Mouse (Mus musculus) myocyte (in vitro differentiated cells): ENCODE results near the gene Dscaml1. TPM values are rescaled to one million over a fixed set of nuclear protein-coding genes. Genes with fewer than 3 reads are reported as not detected.

Source experiments
- H3K27me3 ChIP-seq: one replicate; pipeline ENCODE4 v1.6.1; 2011; ENCODE audit not compliant: control insufficient read depth, insufficient read depth, insufficient read length
- H3K36me3 ChIP-seq: one replicate; pipeline ENCODE4 v1.6.1; 2011; ENCODE audit not compliant: control insufficient read depth, insufficient read depth
- H3K4me2 ChIP-seq: one replicate; pipeline ENCODE4 v1.6.1; 2011; ENCODE audit warnings: low read depth, control low read depth
- H3K4me3 ChIP-seq: one replicate; pipeline ENCODE4 v1.5.1; 2011; ENCODE audit warnings: mild to moderate bottlenecking, control low read depth, moderate library complexity
- H3K79me2 ChIP-seq: one replicate; pipeline ENCODE4 v1.6.1; 2011; ENCODE audit not compliant: control insufficient read depth, insufficient read depth
- H3ac ChIP-seq: one replicate; pipeline ENCODE4 v1.6.1; 2011; ENCODE audit not compliant: control insufficient read depth, insufficient read length
- CEBPB ChIP-seq: IDR thresholded peaks from 2 replicates; pipeline ENCODE4 v1.6.1; 2011; ENCODE audit warnings: mild to moderate bottlenecking, moderate library complexity; ENCODE audit not compliant: poor library complexity, insufficient read depth, severe bottlenecking
- E2F4 ChIP-seq: IDR thresholded peaks from one replicate; pipeline ENCODE4 v1.6.1; 2011; ENCODE audit warnings: mild to moderate bottlenecking, control low read depth, moderate library complexity; ENCODE audit not compliant: insufficient read depth
- MAX ChIP-seq: IDR thresholded peaks from one replicate; pipeline ENCODE4 v1.6.1; 2011; ENCODE audit warnings: low read depth, mild to moderate bottlenecking, control low read depth
- MYOD1 ChIP-seq, 3 experiments: IDR thresholded peaks; one replicate each; pipeline ENCODE4 v1.6.1; 2011; ENCODE audit warnings: control low read depth in 2 of 3, low read depth in 2 of 3, mild to moderate bottlenecking in 2 of 3, moderate library complexity in 1 of 3; ENCODE audit not compliant: insufficient read length in 2 of 3, control insufficient read depth in 1 of 3
- MYOG ChIP-seq, 3 experiments: IDR thresholded peaks; one replicate each; pipeline ENCODE4 v1.6.1; 2011; ENCODE audit warnings: control low read depth in 2 of 3, low read depth in 2 of 3, mild to moderate bottlenecking in 2 of 3; ENCODE audit not compliant: insufficient read length in 2 of 3, control insufficient read depth in 1 of 3, insufficient read depth in 1 of 3
- POLR2A ChIP-seq: IDR thresholded peaks from one replicate; pipeline ENCODE4 v1.6.1; 2011; ENCODE audit warnings: low read depth, mild to moderate bottlenecking, control low read depth, moderate library complexity; ENCODE audit not compliant: insufficient read length
- POLR2AphosphoS2 ChIP-seq: IDR thresholded peaks from one replicate; pipeline ENCODE4 v1.6.1; 2011; ENCODE audit warnings: low read depth, control low read depth; ENCODE audit not compliant: insufficient read length
- REST ChIP-seq: IDR thresholded peaks from one replicate; pipeline ENCODE4 v1.6.1; 2011; ENCODE audit warnings: mild to moderate bottlenecking, control low read depth, moderate library complexity; ENCODE audit not compliant: insufficient read depth, insufficient read length
- SRF ChIP-seq: IDR thresholded peaks from one replicate; pipeline ENCODE4 v1.6.1; 2011; ENCODE audit warnings: low read depth; ENCODE audit not compliant: control insufficient read depth, insufficient read length
- TCF12 ChIP-seq: IDR thresholded peaks from one replicate; pipeline ENCODE4 v1.6.1; 2011; ENCODE audit warnings: mild to moderate bottlenecking, control low read depth; ENCODE audit not compliant: poor library complexity, insufficient read depth, severe bottlenecking
- TCF3 ChIP-seq: IDR thresholded peaks from one replicate; pipeline ENCODE4 v1.6.1; 2011; ENCODE audit warnings: low read depth, control low read depth; ENCODE audit not compliant: insufficient read length
- USF1 ChIP-seq: IDR thresholded peaks from one replicate; pipeline ENCODE4 v1.6.1; 2011; ENCODE audit warnings: low read depth, mild to moderate bottlenecking, control low read depth, moderate library complexity
- polyA plus RNA-seq: library from polyadenylated mRNA; unstranded; fragments of >200 nt; fragmentation: generic; extraction: Trizol; gene quantifications from one replicate; pipeline ENCODE4 v1.2.1, GENCODE M21; 2012; ENCODE audit warnings: missing spikeins

Dscaml1 gene
- polyA plus RNA-seq, 1 experiment: not detected

DNA sequence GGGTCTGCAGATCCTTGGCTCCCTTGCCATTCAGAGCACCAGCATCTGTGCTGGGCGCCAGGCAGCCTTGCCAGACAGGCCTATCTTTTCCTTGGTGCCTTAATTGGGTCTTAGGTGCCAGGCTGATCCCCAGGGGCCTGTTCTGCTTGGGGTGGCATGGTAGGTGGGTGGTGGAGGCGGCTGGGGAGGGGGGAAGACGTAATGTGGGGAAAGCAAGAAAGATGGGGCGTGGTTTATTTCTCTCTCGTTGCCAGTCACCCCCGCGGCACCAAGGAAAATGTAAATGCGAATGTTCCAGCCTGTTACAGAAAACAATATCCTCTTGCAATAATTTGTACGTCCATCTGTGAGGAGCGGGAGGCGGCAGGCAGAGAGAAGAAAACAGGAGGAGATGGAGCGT is 6.2 kb downstream of the Dscaml1 start:
- Histone ChIP-seq H3K27me3 (peaks cover 47% of the 10 kb centered on the region), H3K4me3 (no peak overlapping the region)
- TF ChIP-seq MYOD1 (IDR thresholded peaks at IDR 0.05; ENCODE audit: control insufficient read depth in 1 of 3, insufficient read length in 2 of 3, low read depth in 2 of 3) (no peak), TCF3 (no peak), MAX (no peak), POLR2AphosphoS2 (no peak), CEBPB (no peak)

DNA sequence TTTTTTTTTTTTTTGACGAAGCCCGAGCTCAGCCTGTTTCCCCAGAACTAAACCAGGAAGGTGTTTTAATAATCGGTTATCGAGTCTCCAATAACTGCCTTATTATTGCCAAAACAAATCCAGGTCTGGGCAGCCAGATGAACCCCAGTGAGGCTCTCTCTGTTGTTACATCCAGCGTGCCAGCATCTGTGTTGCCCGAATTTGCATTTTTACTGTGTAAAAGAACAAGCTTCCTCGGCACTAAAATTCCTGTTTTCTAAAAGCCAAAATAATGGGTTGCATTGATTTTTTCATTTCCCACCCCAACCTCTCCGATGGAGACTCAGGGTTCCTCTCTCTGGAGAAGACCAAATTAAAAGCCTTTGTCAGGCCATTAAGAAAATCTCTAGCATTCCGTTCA is 6.7 kb downstream of the Dscaml1 start:
- TF ChIP-seq MYOD1 (IDR thresholded peaks at IDR 0.05; ENCODE audit: control insufficient read depth in 1 of 3, insufficient read length in 2 of 3, low read depth in 2 of 3): no peak
- no peak for TF ChIP-seq REST
- TF ChIP-seq TCF12: no peak
- no peak for TF ChIP-seq USF1
- TF ChIP-seq MYOG (IDR thresholded peaks at IDR 0.05; ENCODE audit: control insufficient read depth in 1 of 3, insufficient read depth in 1 of 3, insufficient read length in 2 of 3, low read depth in 2 of 3): no peak
- no peak for TF ChIP-seq POLR2AphosphoS2
- TF ChIP-seq E2F4: no peak
- TF ChIP-seq MAX: no peak
- TF ChIP-seq POLR2A: no peak
- TF ChIP-seq TCF3: no peak
- TF ChIP-seq CEBPB: no peak
- TF ChIP-seq SRF: no peak
- Histone ChIP-seq H3K27me3 (peaks cover 47% of the 10 kb centered on the region), H3ac (no peak overlapping the region), H3K4me3 (no peak overlapping the region), H3K36me3 (no peaks in the 10 kb centered on the region), H3K4me2 (no peak overlapping the region), H3K79me2 (no peaks in the 10 kb centered on the region)

More for the DNA sequence above, 6.2 kb downstream of the Dscaml1 start:
- Histone ChIP-seq H3ac (no peak overlapping the region), H3K4me2 (no peak overlapping the region), H3K79me2 (no peaks in the 10 kb centered on the region), H3K36me3 (no peaks in the 10 kb centered on the region)

DNA sequence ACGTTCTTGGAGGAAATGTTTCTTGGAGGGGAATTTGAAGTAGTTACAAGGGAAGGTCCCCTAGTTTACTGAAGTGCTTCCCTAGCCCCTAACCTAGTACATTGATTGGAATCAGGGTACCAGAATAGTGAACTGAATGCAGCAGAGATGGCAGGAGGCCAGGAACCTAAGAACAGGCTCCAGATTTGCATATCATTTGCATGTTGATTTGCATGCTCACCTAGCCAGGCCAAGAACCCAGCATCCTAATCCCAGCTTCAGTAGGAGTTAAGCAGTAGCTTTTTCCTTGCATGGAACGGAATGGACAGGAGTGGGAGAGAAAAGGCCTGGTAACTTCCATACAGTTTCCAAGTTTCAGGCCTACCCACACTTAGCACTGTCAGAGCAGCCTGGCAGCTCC is 7.7 kb downstream of the Dscaml1 start:
- Histone ChIP-seq H3K27me3 (peaks cover 47% of the 10 kb centered on the region), H3K4me2 (no peak overlapping the region), H3K79me2 (no peaks in the 10 kb centered on the region), H3K4me3 (no peak overlapping the region), H3K36me3 (no peaks in the 10 kb centered on the region), H3ac (no peak overlapping the region)
- TF ChIP-seq REST: no peak
- no peak for TF ChIP-seq MYOG (IDR thresholded peaks at IDR 0.05; ENCODE audit: control insufficient read depth in 1 of 3, insufficient read depth in 1 of 3, insufficient read length in 2 of 3, low read depth in 2 of 3)
- no peak for TF ChIP-seq SRF
- TF ChIP-seq TCF12: no peak
- TF ChIP-seq MYOD1 (IDR thresholded peaks at IDR 0.05; ENCODE audit: control insufficient read depth in 1 of 3, insufficient read length in 2 of 3, low read depth in 2 of 3): no peak
- TF ChIP-seq POLR2A: no peak
- no peak for TF ChIP-seq CEBPB
- no peak for TF ChIP-seq POLR2AphosphoS2
- no peak for TF ChIP-seq MAX

- TF ChIP-seq MAX (no peak), E2F4 (no peak), REST (no peak), MYOG (IDR thresholded peaks at IDR 0.05; ENCODE audit: control insufficient read depth in 1 of 3, insufficient read depth in 1 of 3, insufficient read length in 2 of 3, low read depth in 2 of 3) (no peak), POLR2A (no peak), USF1 (no peak), SRF (no peak), POLR2AphosphoS2 (no peak), TCF3 (no peak), MYOD1 (IDR thresholded peaks at IDR 0.05; ENCODE audit: control insufficient read depth in 1 of 3, insufficient read length in 2 of 3, low read depth in 2 of 3) (no peak), CEBPB (no peak), TCF12 (no peak)
- H3K36me3 ChIP-seq: no peaks in the 10 kb centered on the region
- H3K79me2 ChIP-seq: no peaks in the 10 kb centered on the region
- H3K4me3 ChIP-seq: no peak overlapping the region
- H3K4me2 ChIP-seq: no peak overlapping the region
- H3ac ChIP-seq: no peak overlapping the region
- peaks cover 24% of the 10 kb centered on the region for H3K27me3 ChIP-seq
These were observed 12.6 kb downstream of the Dscaml1 start for GRCm38 (mm10) chr9:45439025-45439424.
